Mouse (Mus musculus) intestine, postnatal 0 days (tissue): ENCODE results near the gene Asb14. TPM values are rescaled to one million over a fixed set of nuclear protein-coding genes. Genes with fewer than 3 reads are reported as not detected.
"Not testable (repeated sequence)": the region's sequence is repeated elsewhere in the genome, so short reads cannot be mapped to it uniquely, and the experiment has no call there.

Source experiments
- ATAC-seq: fragments of 200-750 bp; cut with Nextera tagmentation; 2 replicates; pipeline ENCODE4 v1.8.0; 2017; ENCODE audit warnings: mild to moderate bottlenecking, moderate TSS enrichment, moderate library complexity
- H3K27ac ChIP-seq: fragments of 300-500 bp; sonication (generic); 2 replicates; pipeline ENCODE4 v1.5.1; 2014; ENCODE audit warnings: mild to moderate bottlenecking, low read depth, low read length, moderate library complexity
- H3K27me3 ChIP-seq: fragments of 300-500 bp; sonication (generic); replicated peaks from 2 replicates; pipeline ENCODE4 v1.6.1; 2014; ENCODE audit warnings: low read length, mixed read lengths; ENCODE audit not compliant: control insufficient read depth, insufficient read depth
- H3K36me3 ChIP-seq: fragments of 300-500 bp; sonication (generic); 2 replicates; pipeline ENCODE4 v1.6.1; 2014; ENCODE audit warnings: mild to moderate bottlenecking, moderate library complexity; ENCODE audit not compliant: control insufficient read depth, insufficient read depth
- H3K4me1 ChIP-seq: fragments of 300-500 bp; sonication (generic); replicated peaks from 2 replicates; pipeline ENCODE4 v1.6.1; 2014; ENCODE audit warnings: antibody characterized with exemption, low read length, mixed read lengths; ENCODE audit not compliant: control insufficient read depth, insufficient read depth
- H3K4me2 ChIP-seq: fragments of 300-500 bp; sonication (generic); replicated peaks from 2 replicates; pipeline ENCODE4 v1.6.1; 2014; ENCODE audit warnings: low read depth, mild to moderate bottlenecking, moderate library complexity
- H3K4me3 ChIP-seq: fragments of 300-500 bp; sonication (generic); 2 replicates; pipeline ENCODE4 v1.5.1; 2014; ENCODE audit warnings: low read depth, low read length
- H3K9ac ChIP-seq: fragments of 300-500 bp; sonication (generic); 2 replicates; pipeline ENCODE4 v1.6.1; 2014; ENCODE audit warnings: mild to moderate bottlenecking, low read depth, low read length
- H3K9me3 ChIP-seq: fragments of 300-500 bp; sonication (generic); 2 replicates; pipeline ENCODE4 v1.6.1; 2016; ENCODE audit warnings: mixed run types; ENCODE audit not compliant: control insufficient read depth
- CTCF ChIP-seq: sonication (generic); IDR thresholded peaks from 2 replicates; pipeline ENCODE4 v1.5.1; 2016; ENCODE audit warnings: low read depth, mild to moderate bottlenecking, control low read depth, antibody characterized with exemption, moderate library complexity
- WGBS: fragments of 180-500 bp; shearing (Covaris S2); extraction: QIAGEN DNeasy Blood & Tissue Kit; methylation state at CpG from one replicate; pipeline ENCODE4 v1.1.7; 2014; 5-methylcytosine and 5-hydroxymethylcytosine counted together
- polyA plus RNA-seq: library from polyadenylated mRNA; unstranded; fragments of >200 nt; fragmentation: Nextera tagmentation; extraction: Ambion mirVana; gene quantifications from 2 replicates; pipeline ENCODE4 v1.2.1, GENCODE M21; 2015

The Asb14 gene
- polyA plus RNA-seq, 1 experiment from 2014 or later: 0.08 TPM

DNA sequence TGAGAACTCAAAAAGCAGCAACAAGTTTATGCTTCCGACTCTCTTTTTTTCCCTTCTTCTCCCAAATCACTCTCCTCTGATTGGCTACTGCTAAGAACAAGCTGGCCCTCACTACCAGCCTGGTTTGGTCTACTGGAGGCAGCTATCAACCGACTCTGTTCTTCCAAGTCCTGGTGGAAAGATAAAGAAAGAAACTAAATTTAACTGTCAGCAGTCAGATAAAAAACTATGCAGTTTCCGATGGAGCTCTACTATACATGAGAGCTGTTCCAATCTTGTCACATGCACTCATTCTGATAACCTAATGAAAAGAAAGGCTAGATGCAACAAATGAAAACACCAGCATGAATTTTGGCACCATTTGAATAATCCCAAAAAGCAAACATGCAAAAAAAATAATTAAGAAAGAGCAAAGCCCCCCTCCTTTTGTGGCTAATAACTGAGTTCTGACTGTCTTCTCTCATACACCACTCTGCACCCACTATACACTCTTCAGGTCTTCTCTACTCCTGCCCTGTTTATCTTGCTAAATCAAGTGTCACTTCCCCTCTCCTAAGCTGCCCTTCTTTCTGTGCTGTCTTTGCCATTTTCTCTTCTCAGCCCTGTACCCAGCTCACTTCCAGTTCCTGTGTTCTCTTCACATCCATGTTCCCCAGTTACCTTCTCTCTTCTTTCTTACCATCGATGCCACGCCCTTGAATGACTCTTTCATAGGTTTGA is 29.5 kb downstream of the Asb14 start:
- 84% methylated on average over 5 of the region's 5 CpGs for WGBS
- no peak overlapping the region for H3K4me2 ChIP-seq
- H3K4me3 ChIP-seq: no peak overlapping the region
- ATAC-seq: no peak
- H3K4me1 ChIP-seq: no peaks in the 10 kb centered on the region
- no peak overlapping the region for H3K27ac ChIP-seq
- no peak overlapping the region for H3K9ac ChIP-seq
- no peak for TF ChIP-seq CTCF
- H3K27me3 ChIP-seq: no peaks in the 10 kb centered on the region
- H3K36me3 ChIP-seq: peaks cover 44% of the 10 kb centered on the region
- no peaks in the 10 kb centered on the region for H3K9me3 ChIP-seq

DNA sequence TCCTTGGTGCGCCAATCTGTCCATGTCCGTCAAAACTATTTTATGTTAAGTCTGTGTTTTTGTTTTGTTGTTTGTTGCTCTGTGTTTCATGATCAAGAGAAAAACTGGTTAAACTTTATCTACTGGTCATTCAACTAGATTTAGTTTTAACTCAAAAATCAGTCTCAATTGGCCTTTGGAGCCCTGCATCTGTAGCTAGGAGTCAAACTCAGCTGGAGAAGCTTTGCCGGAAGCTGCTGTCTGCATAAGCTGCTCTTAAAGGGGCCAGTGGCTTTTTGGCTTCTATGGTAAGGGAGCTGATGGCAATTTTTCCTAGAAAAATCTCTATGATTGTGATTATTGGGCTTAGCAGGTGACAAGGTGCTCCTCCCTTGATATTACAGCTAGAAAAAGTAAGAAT is 40.5 kb downstream of the Asb14 start:
- Histone ChIP-seq H3K4me2 (no peak overlapping the region), H3K9me3 (no peaks in the 10 kb centered on the region), H3K4me3 (no peak overlapping the region), H3K27ac (no peak overlapping the region), H3K4me1 (no peaks in the 10 kb centered on the region), H3K9ac (no peak overlapping the region), H3K36me3 (peaks cover 11% of the 10 kb centered on the region; the same call in 1 of the 2 replicates), H3K27me3 (no peaks in the 10 kb centered on the region)
- no peak for TF ChIP-seq CTCF
- no peak for ATAC-seq
- 96% methylated on average over 3 of the region's 3 CpGs for WGBS

DNA sequence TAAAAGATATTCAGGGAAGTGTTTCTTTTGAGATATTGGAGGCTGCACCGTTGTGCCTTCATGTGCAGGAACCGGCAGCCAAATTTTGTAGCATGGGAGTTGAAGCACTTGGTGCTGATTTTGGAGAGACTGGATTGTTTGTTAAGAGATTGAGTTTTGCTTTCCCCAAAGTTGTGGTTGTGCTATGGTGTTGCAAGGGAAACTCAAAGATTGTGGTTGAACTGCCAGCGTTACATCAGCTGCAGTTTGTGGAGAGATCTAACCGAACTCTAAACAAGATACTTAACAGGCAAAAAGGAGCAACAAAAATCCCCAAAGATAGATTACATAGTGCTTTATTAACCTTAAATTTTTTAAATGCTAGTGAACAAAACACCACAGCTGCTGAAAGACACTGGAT is 41.2 kb downstream of the Asb14 start:
- H3K36me3 ChIP-seq: peaks cover 12% of the 10 kb centered on the region; the same call in 1 of the 2 replicates
- H3K4me3 ChIP-seq: no peak overlapping the region
- no peak overlapping the region for H3K9ac ChIP-seq
- ATAC-seq: no peak
- H3K9me3 ChIP-seq: no peaks in the 10 kb centered on the region
- no peaks in the 10 kb centered on the region for H3K4me1 ChIP-seq
- TF ChIP-seq CTCF: no peak
- no peak overlapping the region for H3K4me2 ChIP-seq
- 93% methylated on average over 4 of the region's 4 CpGs for WGBS
- no peak overlapping the region for H3K27ac ChIP-seq
- H3K27me3 ChIP-seq: no peaks in the 10 kb centered on the region

DNA sequence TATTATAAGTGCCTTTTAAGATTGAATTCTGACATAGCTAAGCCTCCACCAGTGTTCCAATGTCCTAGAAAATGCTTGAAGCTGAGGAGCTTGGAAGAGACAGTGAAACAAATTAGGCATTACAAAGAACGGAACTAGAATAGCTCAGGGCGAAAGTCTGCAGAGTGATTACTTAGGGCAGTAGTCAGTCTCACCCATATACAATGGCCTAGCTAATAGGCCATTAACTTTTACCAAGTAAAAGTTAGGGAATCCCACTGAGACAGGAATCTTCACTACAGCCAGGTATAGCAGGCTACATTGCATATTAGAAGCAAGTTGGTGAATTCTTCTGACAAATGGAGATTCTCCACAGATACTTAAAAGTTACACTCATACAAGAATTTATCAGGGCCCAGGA is 61.8 kb downstream of the Asb14 start:
- 96% methylated on average over 2 of the region's 2 CpGs for WGBS
- H3K9ac ChIP-seq, H3K4me1 ChIP-seq, H3K4me3 ChIP-seq, H3K9me3 ChIP-seq, H3K4me2 ChIP-seq, ATAC-seq, H3K36me3 ChIP-seq, H3K27ac ChIP-seq, H3K27me3 ChIP-seq: not testable (repeated sequence)

DNA sequence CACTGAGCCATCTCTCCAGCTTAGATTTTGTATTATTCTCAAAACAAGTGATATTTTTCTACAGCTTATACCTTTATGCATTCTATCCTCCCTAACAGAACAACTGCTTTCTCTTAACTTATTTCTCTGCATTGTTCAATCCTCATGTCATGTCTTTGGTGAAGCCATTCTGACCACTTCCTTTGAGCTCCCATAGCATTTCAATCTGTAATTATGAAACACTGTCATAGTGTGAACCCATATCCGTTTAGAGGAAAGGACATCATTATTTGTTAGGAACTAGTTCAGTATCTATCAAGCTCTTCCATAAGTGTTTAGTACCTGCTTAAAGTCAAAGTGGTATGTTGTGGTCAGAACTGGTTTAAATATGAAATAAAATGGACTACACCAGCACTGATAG is 66.2 kb downstream of the Asb14 start:
- Histone ChIP-seq H3K4me2 (no peak overlapping the region), H3K4me3 (no peak overlapping the region), H3K36me3 (peaks cover 22% of the 10 kb centered on the region), H3K9ac (no peak overlapping the region), H3K27ac (no peak overlapping the region), H3K4me1 (no peaks in the 10 kb centered on the region), H3K27me3 (no peaks in the 10 kb centered on the region), H3K9me3 (no peaks in the 10 kb centered on the region)
- WGBS: 88% methylated on average over 1 of the region's 1 CpGs
- TF ChIP-seq CTCF: no peak
- ATAC-seq: no peak

Other genes with a start within 250 kb of the Asb14 start
- gene Pde12, start 224.7 kb upstream of the Asb14 start, polyA plus RNA-seq: 6.9 and 7.6 TPM in 2 replicates
- gene Dnah12, start 201.3 kb upstream of the Asb14 start, polyA plus RNA-seq: 0.05 and 0.08 TPM in 2 replicates
- 14.9 and 17.0 TPM in 2 replicates for gene Appl1, start 76.7 kb downstream of the Asb14 start, polyA plus RNA-seq
- 0.26 and 0.35 TPM in 2 replicates for gene Hesx1, start 99.9 kb downstream of the Asb14 start, polyA plus RNA-seq
- 0.73 and 0.86 TPM in 2 replicates for gene Il17rd, start 144.4 kb downstream of the Asb14 start, polyA plus RNA-seq
- 10.0 and 12.2 TPM in 2 replicates for gene Arhgef3, start 220.3 kb downstream of the Asb14 start, polyA plus RNA-seq